16 mouse cellular contexts compared by ENCODE assay signal in genomic region chr3:88616951-88617500, GRCm38 (mm10). TPM values are rescaled to one million over a fixed set of nuclear protein-coding genes. Genes with fewer than 3 reads are reported as not detected.
DNase-seq lines count a peak whose midpoint lies in the region; ATAC-seq and TF ChIP-seq lines count a peak whose summit lies in the region.
"Had no signal": no experiment of that assay in that cellular context is flagged by ENCODE, and none has a peak within 500 bp of the region (broad histone marks: within the 10 kb centered on the region; RNA-seq: fewer than 3 reads in every experiment).

No protein-coding gene starts in this region.

- H3K36me3 ChIP-seq in heart, adult 2 months (ENCODE audit: control insufficient read depth, insufficient read depth, low read length) = no peaks in the 10 kb centered on the region; the same call in 1 of the 2 replicates
- H3K36me3 ChIP-seq in heart, embryonic 11.5 days (ENCODE audit: control insufficient read depth, insufficient read depth, low read length) = no peaks in the 10 kb centered on the region
- no peaks in the 10 kb centered on the region for H3K36me3 ChIP-seq in limb, embryonic 12.5 days
- no peaks in the 10 kb centered on the region for H3K36me3 ChIP-seq in limb, embryonic 10.5 days
- H3K36me3 ChIP-seq in embryonic facial prominence, embryonic 10.5 days (replicated peaks) = no peaks in the 10 kb centered on the region
- H3K36me3 ChIP-seq in stomach, embryonic 15.5 days = no peaks in the 10 kb centered on the region
- H3K36me3 ChIP-seq in midbrain, embryonic 14.5 days (ENCODE audit: control insufficient read depth, insufficient read depth, low read length) = no peaks in the 10 kb centered on the region

- H3K9me3 ChIP-seq in heart, embryonic 11.5 days (replicated peaks; ENCODE audit: control insufficient read depth, low read length) = no peaks in the 10 kb centered on the region
- no peaks in the 10 kb centered on the region for H3K9me3 ChIP-seq in limb, embryonic 12.5 days
- H3K9me3 ChIP-seq in limb, embryonic 10.5 days (replicated peaks) = no peaks in the 10 kb centered on the region
- no peaks in the 10 kb centered on the region for H3K9me3 ChIP-seq in embryonic facial prominence, embryonic 10.5 days
- H3K9me3 ChIP-seq in stomach, embryonic 15.5 days = no peaks in the 10 kb centered on the region
- no peaks in the 10 kb centered on the region for H3K9me3 ChIP-seq in midbrain, embryonic 14.5 days (ENCODE audit: control insufficient read depth, low read length)

- intact Hi-C loops in heart, adult 2 months (cut with DNase I) = no loop called here

- no peaks in the 10 kb centered on the region for H3K27me3 ChIP-seq in heart, adult 2 months (ENCODE audit: control insufficient read depth, insufficient read depth, low read length)
- H3K27me3 ChIP-seq in heart, embryonic 11.5 days (ENCODE audit: control insufficient read depth, insufficient read depth, low read length) = no peaks in the 10 kb centered on the region
- H3K27me3 ChIP-seq in limb, embryonic 12.5 days = peaks cover 9% of the 10 kb centered on the region; the same call in 1 of the 2 replicates
- peaks cover 30% of the 10 kb centered on the region for H3K27me3 ChIP-seq in limb, embryonic 10.5 days (ENCODE audit: low read depth, poor library complexity, severe bottlenecking)
- peaks cover 32% of the 10 kb centered on the region for H3K27me3 ChIP-seq in embryonic facial prominence, embryonic 10.5 days (replicated peaks; ENCODE audit: low read depth, poor library complexity, severe bottlenecking)
- no peaks in the 10 kb centered on the region for H3K27me3 ChIP-seq in stomach, embryonic 15.5 days (replicated peaks)
- no peaks in the 10 kb centered on the region for H3K27me3 ChIP-seq in midbrain, embryonic 14.5 days (ENCODE audit: control insufficient read depth, insufficient read depth, low read length)

- peak overlapping the region; percentile 89 for H3K27ac ChIP-seq in heart, adult 2 months
- H3K27ac ChIP-seq in heart, embryonic 11.5 days (ENCODE audit: low read depth, low read length) = no peak overlapping the region
- H3K27ac ChIP-seq in limb, embryonic 12.5 days = 0 out of 2 replicates have a peak overlapping the region, but pooled peaks have one; percentile 29
- no peak overlapping the region for H3K27ac ChIP-seq in limb, embryonic 10.5 days
- H3K27ac ChIP-seq in embryonic facial prominence, embryonic 10.5 days (replicated peaks) = no peak overlapping the region
- H3K27ac ChIP-seq in stomach, embryonic 15.5 days = no peak overlapping the region
- H3K27ac ChIP-seq in midbrain, embryonic 14.5 days (replicated peaks; ENCODE audit: low read depth, low read length) = no peak overlapping the region

- DNase-seq in heart, adult 2 months = peak; percentile 24 to 27
- DNase-seq in limb, embryonic 10.5 days (ENCODE audit: low spot score) = no peak
- no peak for DNase-seq in embryonic facial prominence, embryonic 10.5 days (ENCODE audit: low spot score)
- no peak for DNase-seq in midbrain, embryonic 14.5 days
- no peak for DNase-seq in layer of hippocampus, postnatal 14 days (ENCODE audit: low spot score in 2 of 2)
- DNase-seq: kidney, postnatal 36 days; lung, postnatal 36 days had no signal

- no peak overlapping the region for H3K4me2 ChIP-seq in heart, embryonic 11.5 days
- H3K4me2 ChIP-seq in limb, embryonic 12.5 days = peak overlapping the region; percentile 13; the same call in 1 of the 2 replicates
- peak overlapping the region; percentile 41; the same call in 1 of the 2 replicates for H3K4me2 ChIP-seq in stomach, embryonic 15.5 days
- no peak overlapping the region for H3K4me2 ChIP-seq in midbrain, embryonic 14.5 days (ENCODE audit: low read length)

- no peak for TF ChIP-seq CTCF in heart, adult 2 months (IDR thresholded peaks at IDR 0.05)

- WGBS in heart, adult 2 months = 41% methylated on average over 3 of the region's 3 CpGs
- WGBS in heart, embryonic 11.5 days (ENCODE audit: insufficient replicate concordance) = 76% methylated on average over 3 of the region's 3 CpGs
- 69% methylated on average over 3 of the region's 3 CpGs for WGBS in limb, embryonic 12.5 days
- WGBS in limb, embryonic 10.5 days = 77% methylated on average over 3 of the region's 3 CpGs
- WGBS in embryonic facial prominence, embryonic 10.5 days = 73% methylated on average over 3 of the region's 3 CpGs
- 88% methylated on average over 3 of the region's 3 CpGs for WGBS in stomach, embryonic 15.5 days
- WGBS in midbrain, embryonic 14.5 days = 78% methylated on average over 3 of the region's 3 CpGs

- TF ChIP-seq POLR2A in heart, adult 2 months (IDR thresholded peaks at IDR 0.05; ENCODE audit: insufficient read depth, low read depth, low read length) = no peak

- ATAC-seq in heart, embryonic 11.5 days (replicated peaks; ENCODE audit: insufficient number of reproducible peaks, low FRiP score, low TSS enrichment) = no peak
- no peak for ATAC-seq in limb, embryonic 12.5 days (ENCODE audit: insufficient number of reproducible peaks, insufficient read depth, low FRiP score, low TSS enrichment, low read depth)
- ATAC-seq in stomach, embryonic 15.5 days (ENCODE audit: insufficient read depth, low FRiP score, low read depth) = no peak
- ATAC-seq in midbrain, embryonic 14.5 days (ENCODE audit: low FRiP score, low TSS enrichment) = no peak
- ATAC-seq: CD4-positive, CD25-positive, alpha-beta regulatory T cell, adult 4 months; forebrain, embryonic 16.5 days had no signal

- peak overlapping the region; percentile 38; the same call in 1 of the 2 replicates for H3K9ac ChIP-seq in heart, adult 2 months (ENCODE audit: low read depth, low read length)
- H3K9ac ChIP-seq in heart, embryonic 11.5 days (ENCODE audit: low read depth, low read length) = no peak overlapping the region
- H3K9ac ChIP-seq in limb, embryonic 12.5 days (replicated peaks) = no peak overlapping the region
- H3K9ac ChIP-seq in stomach, embryonic 15.5 days = no peak overlapping the region
- no peak overlapping the region for H3K9ac ChIP-seq in midbrain, embryonic 14.5 days (replicated peaks; ENCODE audit: low read length)

- TF ChIP-seq EP300 in heart, adult 2 months (IDR thresholded peaks at IDR 0.05; ENCODE audit: insufficient read depth, low read depth, low read length) = no peak

- H3K4me1 ChIP-seq in heart, adult 2 months (ENCODE audit: control insufficient read depth, insufficient read depth, low read length) = peaks cover 20% of the 10 kb centered on the region
- peaks cover 29% of the 10 kb centered on the region for H3K4me1 ChIP-seq in heart, embryonic 11.5 days (ENCODE audit: control insufficient read depth, insufficient read depth, low read length)
- H3K4me1 ChIP-seq in limb, embryonic 12.5 days (replicated peaks) = peaks cover 11% of the 10 kb centered on the region
- H3K4me1 ChIP-seq in limb, embryonic 10.5 days = peaks cover 30% of the 10 kb centered on the region
- peaks cover 55% of the 10 kb centered on the region for H3K4me1 ChIP-seq in embryonic facial prominence, embryonic 10.5 days
- H3K4me1 ChIP-seq in stomach, embryonic 15.5 days = peaks cover 27% of the 10 kb centered on the region
- peaks cover 10% of the 10 kb centered on the region; the same call in 1 of the 2 replicates for H3K4me1 ChIP-seq in midbrain, embryonic 14.5 days (ENCODE audit: control insufficient read depth, insufficient read depth, low read length)

- peak overlapping the region; percentile 43 for H3K4me3 ChIP-seq in heart, adult 2 months
- no peak overlapping the region for H3K4me3 ChIP-seq in heart, embryonic 11.5 days (ENCODE audit: low read depth, low read length)
- no peak overlapping the region for H3K4me3 ChIP-seq in limb, embryonic 12.5 days (replicated peaks)
- H3K4me3 ChIP-seq in limb, embryonic 10.5 days = no peak overlapping the region
- H3K4me3 ChIP-seq in embryonic facial prominence, embryonic 10.5 days = peak overlapping the region; percentile 33; the same call in 1 of the 2 replicates
- H3K4me3 ChIP-seq in stomach, embryonic 15.5 days (replicated peaks) = peak overlapping the region; percentile 15; the same call in 1 of the 2 replicates
- no peak overlapping the region for H3K4me3 ChIP-seq in midbrain, embryonic 14.5 days (replicated peaks; ENCODE audit: low read depth, low read length)

- H3K79me2 ChIP-seq in heart, adult 2 months (replicated peaks; ENCODE audit: control insufficient read depth, insufficient read depth, low read length) = no peaks in the 10 kb centered on the region; the same call in 1 of the 2 replicates

RNA-seq across cellular contexts. Expression of gene Arhgef2, which starts 11.3 kb away (rescaled TPM):
- total RNA-seq in heart, adult 2 months (2021) = 10 to 100 TPM; 37.3 to 37.5 TPM
- 51.0 and 53.4 TPM in 2 replicates for polyA plus RNA-seq in heart, adult 2 months (2012; rRNA removed)
- polyA plus RNA-seq in heart, embryonic 11.5 days (2014; fragmentation: Nextera tagmentation; extraction: Ambion mirVana) = 91.4 and 102 TPM in 2 replicates
- 122 and 123 TPM in 2 replicates for polyA plus RNA-seq in limb, embryonic 12.5 days (2016; fragmentation: Nextera tagmentation; extraction: Ambion mirVana)
- polyA plus RNA-seq in limb, embryonic 10.5 days (2016; fragmentation: Nextera tagmentation; extraction: Ambion mirVana) = 103 and 119 TPM in 2 replicates
- 110 and 116 TPM in 2 replicates for polyA plus RNA-seq in embryonic facial prominence, embryonic 10.5 days (2016; fragmentation: Nextera tagmentation; extraction: Ambion mirVana)
- polyA plus RNA-seq in stomach, embryonic 15.5 days (2015; fragmentation: Nextera tagmentation; extraction: Ambion mirVana) = 77.1 and 78.7 TPM in 2 replicates
- 122 and 134 TPM in 2 replicates for polyA plus RNA-seq in midbrain, embryonic 14.5 days (2014; fragmentation: Nextera tagmentation; extraction: Ambion mirVana)
- 100 to 1,000 TPM; 258 to 259 TPM for total RNA-seq in layer of hippocampus, postnatal 14 days (2021)

RNA-seq across cellular contexts. Expression of gene Rxfp4, which starts 35.9 kb away (rescaled TPM):
- total RNA-seq in heart, adult 2 months (2021) = not detected
- polyA plus RNA-seq in heart, adult 2 months (2012; rRNA removed) = 0.41 TPM in 1 of 2 replicates, not detected in the other
- not detected in 2 replicates for polyA plus RNA-seq in heart, embryonic 11.5 days (2014; fragmentation: Nextera tagmentation; extraction: Ambion mirVana)
- polyA plus RNA-seq in limb, embryonic 12.5 days (2016; fragmentation: Nextera tagmentation; extraction: Ambion mirVana) = not detected in 2 replicates
- not detected in 2 replicates for polyA plus RNA-seq in limb, embryonic 10.5 days (2016; fragmentation: Nextera tagmentation; extraction: Ambion mirVana)
- not detected in 2 replicates for polyA plus RNA-seq in embryonic facial prominence, embryonic 10.5 days (2016; fragmentation: Nextera tagmentation; extraction: Ambion mirVana)
- polyA plus RNA-seq in stomach, embryonic 15.5 days (2015; fragmentation: Nextera tagmentation; extraction: Ambion mirVana) = not detected in 2 replicates
- not detected in 2 replicates for polyA plus RNA-seq in midbrain, embryonic 14.5 days (2014; fragmentation: Nextera tagmentation; extraction: Ambion mirVana)
- total RNA-seq in layer of hippocampus, postnatal 14 days (2021) = not detected
- total RNA-seq: common myeloid progenitor, adult 5-6 weeks; heart, adult 18-20 months; left cerebral cortex, postnatal 14 days had no signal
- polyA plus RNA-seq: forebrain, embryonic 16.5 days; urinary bladder, adult 2 months had no signal

RNA-seq across cellular contexts. Expression of gene Ssr2, which starts 41.4 kb away (rescaled TPM):
- total RNA-seq in heart, adult 2 months (2021) = 10 to 100 TPM; 65.3 to 67.6 TPM
- 80.0 and 115 TPM in 2 replicates for polyA plus RNA-seq in heart, adult 2 months (2012; rRNA removed)
- polyA plus RNA-seq in heart, embryonic 11.5 days (2014; fragmentation: Nextera tagmentation; extraction: Ambion mirVana) = 206 and 229 TPM in 2 replicates
- 184 and 190 TPM in 2 replicates for polyA plus RNA-seq in limb, embryonic 12.5 days (2016; fragmentation: Nextera tagmentation; extraction: Ambion mirVana)
- 199 and 202 TPM in 2 replicates for polyA plus RNA-seq in limb, embryonic 10.5 days (2016; fragmentation: Nextera tagmentation; extraction: Ambion mirVana)
- polyA plus RNA-seq in embryonic facial prominence, embryonic 10.5 days (2016; fragmentation: Nextera tagmentation; extraction: Ambion mirVana) = 229 and 231 TPM in 2 replicates
- polyA plus RNA-seq in stomach, embryonic 15.5 days (2015; fragmentation: Nextera tagmentation; extraction: Ambion mirVana) = 339 and 359 TPM in 2 replicates
- polyA plus RNA-seq in midbrain, embryonic 14.5 days (2014; fragmentation: Nextera tagmentation; extraction: Ambion mirVana) = 110 and 114 TPM in 2 replicates
- total RNA-seq in layer of hippocampus, postnatal 14 days (2021) = 100 to 1,000 TPM; 110 to 120 TPM

Comparison
In these comparisons a context has a peak if more than half of its experiments do, and no peak if none do; other contexts are left out.
1. H3K27ac ChIP-seq: peak in heart, adult 2 months (single experiment) and limb, embryonic 12.5 days (single experiment); none in heart, embryonic 11.5 days (single experiment), limb, embryonic 10.5 days (single experiment), embryonic facial prominence, embryonic 10.5 days (single experiment), stomach, embryonic 15.5 days (single experiment) and midbrain, embryonic 14.5 days (single experiment).
2. H3K4me3 ChIP-seq: peak in heart, adult 2 months (single experiment), embryonic facial prominence, embryonic 10.5 days (single experiment) and stomach, embryonic 15.5 days (single experiment); none in heart, embryonic 11.5 days (single experiment), limb, embryonic 12.5 days (single experiment), limb, embryonic 10.5 days (single experiment) and midbrain, embryonic 14.5 days (single experiment).
3. DNase-seq: peak in heart, adult 2 months (2 of 2); none in limb, embryonic 10.5 days (single experiment), embryonic facial prominence, embryonic 10.5 days (single experiment), midbrain, embryonic 14.5 days (single experiment) and layer of hippocampus, postnatal 14 days (0 of 2).
4. H3K4me2 ChIP-seq: peak in limb, embryonic 12.5 days (single experiment) and stomach, embryonic 15.5 days (single experiment); none in heart, embryonic 11.5 days (single experiment) and midbrain, embryonic 14.5 days (single experiment).